Mouse (Mus musculus) lung, postnatal 0 days (tissue): ENCODE measurements around the gene Mapk14. TPM values are rescaled to one million over a fixed set of nuclear protein-coding genes. Genes with fewer than 3 reads are reported as not detected.

Experiments
- ATAC-seq: fragments of 200-750 bp; cut with Nextera tagmentation; 2 replicates; pipeline ENCODE4 v1.8.0; 2017; ENCODE audit warnings: moderate library complexity
- DNase-seq: peaks from one replicate; pipeline ENCODE4 v3.0.0-alpha.2; 2016; ENCODE audit warnings: low spot score
- H3K27ac ChIP-seq: fragments of 300-500 bp; sonication (generic); 2 replicates; pipeline ENCODE4 v1.5.1; 2014; ENCODE audit warnings: antibody characterized with exemption, mild to moderate bottlenecking, low read length, mixed read lengths
- H3K27me3 ChIP-seq: fragments of 300-500 bp; sonication (generic); replicated peaks from 2 replicates; pipeline ENCODE4 v1.6.1; 2014; ENCODE audit warnings: low read length, mixed read lengths; ENCODE audit not compliant: insufficient read depth
- H3K36me3 ChIP-seq: fragments of 300-500 bp; sonication (generic); 2 replicates; pipeline ENCODE4 v1.6.1; 2014; ENCODE audit warnings: low read length, mixed read lengths; ENCODE audit not compliant: insufficient read depth
- H3K4me1 ChIP-seq: fragments of 300-500 bp; sonication (generic); 2 replicates; pipeline ENCODE4 v1.6.1; 2014; ENCODE audit warnings: antibody characterized with exemption, low read depth, low read length, mixed read lengths; ENCODE audit not compliant: insufficient read depth
- H3K4me2 ChIP-seq: fragments of 300-500 bp; sonication (generic); replicated peaks from 2 replicates; pipeline ENCODE4 v1.6.1; 2014; ENCODE audit warnings: low read depth, mild to moderate bottlenecking, low read length, moderate library complexity, mixed read lengths
- H3K4me3 ChIP-seq: fragments of 300-500 bp; sonication (generic); 2 replicates; pipeline ENCODE4 v1.5.1; 2014; ENCODE audit warnings: low read depth, low read length
- H3K9ac ChIP-seq: fragments of 300-500 bp; sonication (generic); replicated peaks from 2 replicates; pipeline ENCODE4 v1.6.1; 2014; ENCODE audit warnings: low read depth, mild to moderate bottlenecking
- H3K9me3 ChIP-seq: fragments of 300-500 bp; sonication (generic); 2 replicates; pipeline ENCODE4 v1.6.1; 2016; ENCODE audit warnings: low read length, mixed read lengths
- CTCF ChIP-seq: IDR thresholded peaks from 2 replicates; pipeline ENCODE4 v1.5.1; 2016; ENCODE audit warnings: antibody characterized with exemption, mild to moderate bottlenecking
- EP300 ChIP-seq: IDR thresholded peaks from 2 replicates; pipeline ENCODE4 v1.6.1; 2016; ENCODE audit warnings: antibody characterized with exemption, mild to moderate bottlenecking, control low read depth
- WGBS: fragments of 180-500 bp; shearing (Covaris S2); extraction: QIAGEN DNeasy Blood & Tissue Kit; methylation state at CpG from one replicate; pipeline ENCODE4 v1.1.7; 2014; 5-methylcytosine and 5-hydroxymethylcytosine counted together
- polyA plus RNA-seq: library from polyadenylated mRNA; unstranded; fragments of >200 nt; fragmentation: Nextera tagmentation; extraction: Ambion mirVana; gene quantifications from 2 replicates; pipeline ENCODE4 v1.2.1, GENCODE M21; 2015

Mapk14 gene
- polyA plus RNA-seq, 1 experiment from 2014 or later: 34.0 TPM

GRCm38 (mm10) chr17:28777231-28778005 is 86.3 kb downstream of the Mapk14 start:
- Histone ChIP-seq H3K27me3 (no peaks in the 10 kb centered on the region), H3K4me3 (no peak overlapping the region), H3K27ac (no peak overlapping the region), H3K9ac (no peak overlapping the region), H3K4me2 (no peak overlapping the region), H3K4me1 (no peaks in the 10 kb centered on the region), H3K9me3 (no peaks in the 10 kb centered on the region), H3K36me3 (no peaks in the 10 kb centered on the region)
- no peak for DNase-seq
- 81% methylated on average over 16 of the region's 16 CpGs for WGBS
- TF ChIP-seq CTCF: no peak
- no peak for TF ChIP-seq EP300
- ATAC-seq: no peak

- 88% methylated on average over 3 of the region's 3 CpGs for WGBS
- Histone ChIP-seq H3K36me3 (no peaks in the 10 kb centered on the region), H3K27ac (no peak overlapping the region), H3K4me3 (no peak overlapping the region), H3K27me3 (no peaks in the 10 kb centered on the region), H3K9me3 (no peaks in the 10 kb centered on the region), H3K4me2 (no peak overlapping the region), H3K9ac (no peak overlapping the region), H3K4me1 (no peaks in the 10 kb centered on the region)
- no peak for DNase-seq
- no peak for TF ChIP-seq EP300
- no peak for TF ChIP-seq CTCF
- ATAC-seq: no peak
These were observed 88.6 kb downstream of the Mapk14 start for GRCm38 (mm10) chr17:28779735-28780134.

- Histone ChIP-seq H3K9me3 (no peaks in the 10 kb centered on the region), H3K27ac (no peak overlapping the region), H3K27me3 (no peaks in the 10 kb centered on the region), H3K4me2 (no peak overlapping the region), H3K4me3 (no peak overlapping the region), H3K9ac (no peak overlapping the region), H3K4me1 (no peaks in the 10 kb centered on the region), H3K36me3 (no peaks in the 10 kb centered on the region)
- ATAC-seq (no peak), DNase-seq (no peak)
- no peak for TF ChIP-seq EP300
- TF ChIP-seq CTCF: no peak
- WGBS: 42% methylated on average over 3 of the region's 3 CpGs
These were observed 89.7 kb downstream of the Mapk14 start for GRCm38 (mm10) chr17:28780836-28781235.

GRCm38 (mm10) chr17:28781290-28782045 is 90.3 kb downstream of the Mapk14 start:
- no peaks in the 10 kb centered on the region for H3K27me3 ChIP-seq
- no peaks in the 10 kb centered on the region for H3K4me1 ChIP-seq
- TF ChIP-seq EP300: no peak
- no peak for TF ChIP-seq CTCF
- H3K4me3 ChIP-seq: no peak overlapping the region
- H3K36me3 ChIP-seq: no peaks in the 10 kb centered on the region
- no peak overlapping the region for H3K4me2 ChIP-seq
- no peaks in the 10 kb centered on the region for H3K9me3 ChIP-seq
- 49% methylated on average over 9 of the region's 9 CpGs for WGBS
- DNase-seq (no peak), ATAC-seq (no peak)
- no peak overlapping the region for H3K9ac ChIP-seq
- H3K27ac ChIP-seq: no peak overlapping the region

GRCm38 (mm10) chr17:28785036-28785435 is 93.9 kb downstream of the Mapk14 start:
- TF ChIP-seq EP300: no peak
- no peak for TF ChIP-seq CTCF
- no peak for ATAC-seq
- H3K36me3 ChIP-seq: no peaks in the 10 kb centered on the region
- H3K9me3 ChIP-seq: no peaks in the 10 kb centered on the region
- H3K4me3 ChIP-seq: no peak overlapping the region
- 87% methylated on average over 3 of the region's 3 CpGs for WGBS
- no peak overlapping the region for H3K9ac ChIP-seq
- no peak for DNase-seq
- H3K27me3 ChIP-seq: no peaks in the 10 kb centered on the region
- H3K4me2 ChIP-seq: no peak overlapping the region
- no peak overlapping the region for H3K27ac ChIP-seq
- no peaks in the 10 kb centered on the region for H3K4me1 ChIP-seq

GRCm38 (mm10) chr17:28787507-28787906 is 96.4 kb downstream of the Mapk14 start:
- WGBS: 94% methylated on average over 12 of the region's 12 CpGs
- no peak for TF ChIP-seq CTCF
- no peak for TF ChIP-seq EP300
- Histone ChIP-seq H3K4me3 (no peak overlapping the region), H3K4me2 (no peak overlapping the region), H3K27me3 (no peaks in the 10 kb centered on the region), H3K27ac (no peak overlapping the region), H3K36me3 (no peaks in the 10 kb centered on the region), H3K9me3 (no peaks in the 10 kb centered on the region), H3K4me1 (no peaks in the 10 kb centered on the region), H3K9ac (no peak overlapping the region)
- ATAC-seq (no peak), DNase-seq (no peak)
